Mouse (Mus musculus): ENCODE data around the gene Perp. TPM values are rescaled to one million over a fixed set of nuclear protein-coding genes. Genes with fewer than 3 reads are reported as not detected.

Gene Perp
- 1 to 10 TPM; 3.5 to 4.2 TPM for total RNA-seq (2021)
- long read RNA-seq, experiment 1, transcript Perp-201 (3 exons, 1,952 nt) = major isoform, 11 of 11 reads
- long read RNA-seq, experiment 1, partial matches to known transcripts = 0 of 11 reads
- long read RNA-seq, experiment 1, other reads (novel, unspliced or antisense) = 0 of 11 reads
- long read RNA-seq, experiment 2, transcript Perp-201 (3 exons, 1,952 nt) = major isoform, 7 of 8 reads
- long read RNA-seq, experiment 2, partial matches to known transcripts = 0 of 8 reads
- long read RNA-seq, experiment 2, other reads (novel, unspliced or antisense) = 1 of 8 reads

DNA sequence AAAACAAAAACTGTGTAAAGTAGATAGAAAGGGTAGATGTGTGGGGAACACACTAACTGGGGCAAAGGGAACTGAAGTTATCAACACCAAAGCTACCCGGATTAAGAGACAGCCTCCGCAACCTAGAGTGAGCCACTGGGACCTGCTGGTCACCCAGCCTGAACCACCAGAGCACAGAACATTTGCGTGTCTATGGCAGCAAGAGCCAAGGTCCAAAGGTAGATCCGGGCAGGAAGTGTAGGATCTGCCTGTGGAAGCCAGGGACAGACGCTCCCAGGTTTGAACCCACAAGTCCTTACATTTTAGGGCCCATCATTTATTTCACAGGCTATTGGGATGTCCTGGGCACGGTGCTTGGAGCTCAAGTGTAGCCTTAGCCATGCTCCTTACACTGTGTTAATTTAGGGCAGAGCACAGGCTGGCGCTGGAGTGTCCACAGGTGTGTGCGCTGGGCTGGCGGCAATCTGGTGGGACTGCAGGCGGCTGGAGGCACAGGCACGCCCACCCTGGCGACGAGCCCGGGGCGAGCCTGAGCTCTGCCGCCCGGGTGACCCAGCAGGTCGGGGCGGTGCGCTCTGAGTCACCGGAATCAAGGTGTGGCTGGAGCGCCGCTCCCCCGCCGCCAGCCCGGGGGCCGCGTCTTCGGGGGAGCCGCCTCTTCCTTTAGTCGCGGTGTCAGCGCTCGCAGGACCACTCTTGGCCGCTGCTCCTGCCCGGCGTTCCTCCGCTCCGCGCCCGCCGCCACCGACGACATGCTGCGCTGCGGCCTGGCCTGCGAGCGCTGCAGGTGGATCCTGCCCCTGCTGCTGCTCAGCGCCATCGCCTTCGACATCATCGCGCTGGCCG lies at the start of gene Perp:
Gene Perp, plus strand, starts transcription at position 580 of the 846 bp plus-strand sequence.
- DNase-seq (ENCODE audit: low spot score in 2 of 2) = peak in 1 of 2 experiments; percentile 11

- DNase-seq (ENCODE audit: low spot score in 2 of 2) = no peak
These were observed 33.1 kb upstream of the Perp start for GRCm38 (mm10) chr10:18811751-18812150.

DNA sequence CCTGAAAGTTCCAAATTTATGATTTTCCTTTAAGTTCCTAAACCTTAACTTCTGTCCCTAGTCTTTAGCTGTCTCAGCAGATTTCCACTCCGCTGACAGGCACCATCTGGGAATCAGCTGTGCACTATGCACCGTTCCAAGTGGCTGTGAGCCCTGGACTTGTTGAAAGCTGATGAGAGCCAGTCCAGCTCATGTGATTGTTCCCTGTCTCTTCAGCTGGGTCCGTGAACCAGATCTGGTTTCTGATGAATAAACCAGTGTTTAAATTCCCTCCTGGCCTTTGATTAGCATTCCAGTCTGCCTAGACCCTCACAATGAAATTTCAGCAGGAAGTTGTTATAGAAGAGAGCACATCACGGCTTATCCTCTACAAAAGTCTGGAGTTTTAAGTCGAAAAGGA lies 28.3 kb upstream of the Perp start:
- no peak for DNase-seq (ENCODE audit: low spot score in 2 of 2)

DNA sequence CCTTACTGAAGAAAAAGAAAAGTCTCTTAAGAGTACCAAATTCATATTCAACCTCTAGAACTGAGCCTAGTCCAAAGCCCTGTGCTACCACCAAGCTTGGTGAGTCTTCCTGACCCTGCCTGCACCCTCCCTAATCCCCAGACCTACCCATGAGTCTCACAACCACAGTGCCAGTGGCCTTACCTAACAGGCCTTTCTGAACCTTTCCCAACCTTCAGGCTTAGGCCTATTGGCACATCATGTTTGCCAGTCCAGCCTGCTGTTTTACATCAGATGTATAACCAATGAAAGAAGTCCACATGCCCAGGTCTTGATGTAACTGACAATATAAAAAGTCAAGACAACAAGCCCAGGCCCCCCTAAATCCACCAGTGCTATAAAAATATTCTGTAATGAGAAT lies 19.7 kb upstream of the Perp start:
- DNase-seq (ENCODE audit: low spot score in 2 of 2) = no peak

GRCm38 (mm10) chr10:18826107-18826506 lies 18.7 kb upstream of the Perp start:
- no peak for DNase-seq (ENCODE audit: low spot score in 2 of 2)

- DNase-seq (ENCODE audit: low spot score in 2 of 2) = no peak
These were observed 16.9 kb upstream of the Perp start for GRCm38 (mm10) chr10:18827936-18828335.

DNA sequence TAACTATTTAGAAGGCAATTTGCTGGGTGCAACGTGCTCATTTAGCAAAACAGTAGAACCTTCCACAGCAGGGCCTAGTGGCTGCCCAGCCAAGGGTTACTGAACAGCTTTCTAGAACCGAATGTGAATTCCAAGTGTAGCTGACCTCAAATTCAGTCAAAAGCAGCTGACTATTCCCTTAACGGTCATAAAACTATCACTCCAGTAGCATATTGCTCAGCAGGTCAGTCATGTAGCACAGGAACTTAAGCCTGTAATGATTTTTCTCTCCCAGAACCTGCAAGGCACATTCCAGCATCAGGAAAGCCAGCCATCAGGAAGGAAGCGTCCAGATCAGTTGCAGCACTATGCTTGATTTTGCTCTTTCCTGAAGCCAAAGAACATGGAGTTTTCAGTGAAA lies 14.5 kb upstream of the Perp start:
- DNase-seq (ENCODE audit: low spot score in 2 of 2) = no peak

- DNase-seq (ENCODE audit: low spot score in 2 of 2) = no peak
These were observed 13.0 kb upstream of the Perp start for GRCm38 (mm10) chr10:18831823-18832222.

GRCm38 (mm10) chr10:18834389-18834788 lies 10.4 kb upstream of the Perp start:
- DNase-seq (ENCODE audit: low spot score in 2 of 2) = no peak

DNA sequence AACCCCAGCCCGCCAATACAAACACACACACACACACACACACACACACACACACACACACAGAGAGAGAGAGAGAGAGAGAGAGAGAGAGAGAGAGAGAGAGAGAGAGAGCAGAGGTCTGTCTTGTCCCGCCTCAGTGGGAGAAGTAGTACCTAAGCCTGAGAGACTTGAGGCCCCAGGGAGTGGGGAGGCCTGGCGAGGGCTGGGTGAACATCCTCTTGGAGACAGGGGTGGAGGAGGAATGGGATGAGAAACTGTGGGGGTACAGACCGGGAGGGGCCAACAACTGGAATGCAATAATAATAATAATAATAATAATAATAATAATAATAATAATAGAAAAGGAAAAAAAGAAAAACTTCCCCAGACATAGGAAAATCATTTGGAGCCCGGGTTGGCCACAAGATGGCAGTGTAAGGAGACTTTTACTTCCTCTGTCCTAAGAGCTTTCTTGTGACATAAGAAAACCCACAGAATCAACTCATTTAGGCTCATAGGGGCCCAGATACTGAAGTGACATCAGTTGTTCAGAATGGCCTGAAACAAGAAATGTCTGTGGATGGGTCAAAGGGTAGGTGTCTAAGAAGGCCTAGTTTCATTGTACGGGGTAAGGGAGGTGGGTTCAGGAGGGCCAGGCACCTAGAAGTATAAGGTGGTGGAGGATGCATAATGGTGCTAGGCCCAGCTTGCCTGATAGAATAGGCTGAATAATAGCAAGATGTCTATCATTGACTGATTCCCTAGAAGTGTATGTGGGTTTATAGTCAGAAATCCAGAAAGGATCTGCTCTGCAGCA lies 8.9 kb upstream of the Perp start:
- peak; percentile 33 to 37 for DNase-seq (ENCODE audit: low spot score in 2 of 2)

GRCm38 (mm10) chr10:18839530-18839929 lies 5.3 kb upstream of the Perp start:
- no peak for DNase-seq (ENCODE audit: low spot score in 2 of 2)

DNA sequence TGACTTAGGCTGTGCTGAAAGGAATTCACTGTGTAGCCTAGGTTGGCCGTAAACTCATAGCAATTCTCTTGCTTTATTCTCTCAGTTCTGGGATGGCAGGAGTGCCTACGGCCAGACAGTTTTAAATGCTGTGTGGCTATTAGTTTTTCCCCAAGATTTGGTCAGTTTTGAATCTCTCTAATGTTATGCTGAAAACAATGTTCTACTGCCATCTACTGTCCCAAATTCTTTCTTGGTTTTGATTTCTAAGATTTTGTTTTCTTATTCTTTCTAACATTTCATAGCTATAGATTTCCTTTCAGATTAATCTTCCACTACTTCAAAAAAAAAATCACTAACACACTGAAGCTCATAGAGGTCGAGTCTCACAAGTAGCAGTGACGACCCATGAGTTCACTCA lies 4.1 kb upstream of the Perp start:
- no peak for DNase-seq (ENCODE audit: low spot score in 2 of 2)

GRCm38 (mm10) chr10:18845287-18845662 lies 455 bp downstream of the Perp start:
- DNase-seq (ENCODE audit: low spot score in 2 of 2) = peak in 1 of 2 experiments; percentile 20

DNA sequence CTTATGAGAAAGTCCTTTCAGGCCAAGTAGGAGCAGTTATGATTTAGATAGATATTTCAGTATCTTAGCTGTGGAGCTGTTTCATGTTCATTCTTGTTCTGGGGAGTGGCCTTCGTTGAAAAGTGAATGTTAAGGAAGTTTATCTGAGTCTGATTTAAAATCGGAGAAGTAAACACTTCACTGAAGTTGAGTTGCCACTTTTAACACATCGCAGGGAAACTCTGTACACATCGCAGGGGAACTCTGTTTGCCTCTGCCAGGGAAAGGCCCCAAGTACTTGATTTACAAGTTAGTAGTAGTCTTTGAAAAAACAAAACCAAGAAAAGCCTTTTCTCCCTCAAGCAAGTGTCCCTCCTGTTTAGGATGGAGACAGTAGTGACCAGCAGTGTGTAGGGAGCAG lies 891 bp downstream of the Perp start:
- no peak for DNase-seq (ENCODE audit: low spot score in 2 of 2)

DNA sequence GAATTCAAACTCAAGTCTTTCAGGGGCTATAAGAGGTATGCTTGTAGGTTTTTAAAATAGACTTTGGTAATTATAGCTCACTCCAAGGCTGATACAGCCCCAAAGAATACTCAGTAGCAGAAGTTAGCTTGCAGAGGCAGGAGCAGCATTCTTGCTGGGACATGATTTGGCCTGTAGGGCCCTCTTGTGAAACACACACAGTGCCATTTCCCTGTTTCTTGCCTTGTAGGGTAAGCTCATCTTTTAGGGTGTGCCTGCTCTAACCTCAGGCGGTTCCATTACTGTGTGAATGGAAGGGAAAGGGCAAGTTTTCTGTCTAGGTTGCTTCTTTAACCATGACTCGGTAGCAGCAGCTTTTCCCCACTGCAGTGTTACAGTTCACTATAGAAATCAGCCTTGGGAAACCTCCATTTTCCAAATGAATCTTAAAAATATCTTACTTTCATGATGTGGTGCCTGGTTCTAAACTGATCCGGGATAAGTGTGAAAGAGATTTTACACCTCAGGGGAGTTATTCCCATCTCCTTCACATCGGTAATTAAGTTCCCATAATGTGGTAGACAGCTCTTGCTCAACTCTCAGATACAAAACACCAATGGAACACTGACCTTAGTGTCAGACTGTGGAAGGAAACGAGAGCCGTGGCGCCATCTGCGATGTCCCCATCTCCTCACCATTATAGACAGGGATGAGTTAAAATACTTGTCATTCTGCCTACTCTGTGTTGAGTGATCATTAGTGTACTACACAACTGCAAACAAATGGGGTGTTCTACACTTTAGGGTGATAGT lies 1.8 kb downstream of the Perp start:
- DNase-seq (ENCODE audit: low spot score in 2 of 2) = no peak

DNA sequence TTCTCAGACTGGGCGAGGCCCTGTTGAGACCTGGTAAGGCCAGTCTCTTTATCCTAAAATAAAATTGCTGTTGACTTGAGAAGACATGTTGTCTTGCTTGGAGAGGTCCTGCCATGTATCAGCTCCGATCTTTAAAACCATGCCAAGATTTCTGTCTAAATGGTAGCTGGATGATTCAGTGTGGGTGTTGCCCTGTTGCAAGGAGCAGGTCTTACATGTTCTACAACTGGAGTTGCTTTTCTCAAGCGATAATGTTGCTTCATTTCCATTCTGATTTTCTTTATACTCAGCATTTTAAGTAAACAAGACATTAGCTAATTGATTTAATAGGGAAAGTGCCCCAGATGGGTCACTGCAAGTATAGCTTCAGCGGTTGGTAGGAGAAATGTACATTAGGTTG lies 5.4 kb downstream of the Perp start:
- DNase-seq (ENCODE audit: low spot score in 2 of 2) = no peak

DNA sequence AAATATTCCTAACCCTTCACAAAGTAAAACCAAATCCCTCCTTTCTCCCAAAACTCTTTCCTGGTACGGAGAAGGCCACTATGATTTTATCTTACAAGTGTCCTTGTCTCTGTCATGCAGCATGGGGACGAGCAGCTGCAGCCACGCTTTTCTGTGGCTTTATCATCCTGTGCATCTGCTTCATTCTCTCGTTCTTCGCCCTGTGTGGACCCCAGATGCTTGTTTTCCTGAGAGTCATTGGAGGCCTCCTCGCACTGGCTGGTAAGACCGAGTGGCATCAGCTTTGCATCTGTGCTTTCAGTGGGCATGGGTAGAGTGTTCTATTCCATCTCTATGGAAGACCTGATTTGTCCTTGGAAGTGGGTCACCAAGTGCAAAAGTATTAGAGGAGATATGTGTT lies 8.6 kb downstream of the Perp start:
- DNase-seq (ENCODE audit: low spot score in 2 of 2) = no peak

- DNase-seq (ENCODE audit: low spot score in 2 of 2) = no peak
These were observed 12.4 kb downstream of the Perp start for GRCm38 (mm10) chr10:18857244-18857643.

DNA sequence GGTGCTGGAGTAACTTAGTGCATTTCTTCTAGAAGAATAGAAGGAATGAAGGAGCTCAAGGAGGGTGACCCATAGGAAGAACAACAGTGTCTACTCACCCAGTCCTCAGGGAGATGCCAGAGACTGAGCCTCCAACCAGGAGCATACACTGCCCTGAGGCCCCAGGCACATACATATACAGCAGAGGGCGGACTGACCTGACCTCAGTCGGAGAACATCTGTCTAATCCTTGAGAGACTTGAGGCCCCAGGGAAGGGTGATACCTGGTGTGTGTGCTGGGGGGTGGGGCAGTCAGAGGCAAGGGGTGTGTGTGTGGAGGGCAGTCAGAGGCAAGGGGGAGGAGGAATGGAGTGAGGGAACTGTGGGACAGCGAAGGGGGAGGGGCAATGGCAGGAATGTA lies 14.8 kb downstream of the Perp start:
- DNase-seq (ENCODE audit: low spot score in 2 of 2) = no peak

DNA sequence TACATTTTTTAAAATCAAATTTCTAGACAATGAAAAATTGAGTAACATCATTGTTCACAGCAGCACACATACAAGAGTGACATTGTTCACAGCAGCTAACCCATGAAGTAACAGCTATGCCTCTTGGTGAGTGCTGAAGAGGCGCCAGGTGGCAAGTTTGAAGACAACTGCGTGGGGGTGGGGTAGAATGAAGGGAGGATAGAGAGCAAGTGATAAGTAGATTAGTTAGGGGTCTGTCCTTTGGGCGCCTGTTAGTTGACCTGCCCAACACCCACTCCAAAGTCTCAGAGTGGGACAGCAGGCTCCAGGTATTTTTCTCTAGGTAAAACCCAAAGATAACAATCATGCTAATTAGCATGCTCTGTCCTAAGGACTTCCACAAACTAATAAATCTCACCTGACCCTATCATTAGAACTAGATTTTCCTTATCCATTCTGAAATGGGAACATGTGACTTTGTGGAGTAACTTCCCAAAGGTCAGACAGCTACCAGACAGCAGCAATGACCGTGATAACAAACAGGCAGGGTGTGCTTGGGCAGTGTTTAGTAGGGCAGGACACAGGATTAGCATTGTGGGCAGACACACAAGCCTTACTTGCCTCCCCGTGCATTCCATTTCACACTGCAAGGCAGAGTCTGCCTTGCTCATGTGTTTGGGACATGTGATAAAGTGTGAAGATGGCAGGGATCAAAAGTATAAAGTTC lies 15.5 kb downstream of the Perp start:
- DNase-seq (ENCODE audit: low spot score in 2 of 2) = no peak

Data from left cerebral cortex, adult 18-20 months (tissue).